Mouse (Mus musculus): ENCODE results near the gene Ltbr. TPM values are rescaled to one million over a fixed set of nuclear protein-coding genes. Genes with fewer than 3 reads are reported as not detected.
A peak's percentile ranks its signal among the peaks of the same experiment; 100 is the strongest.
"Not testable (repeated sequence)": the region's sequence is repeated elsewhere in the genome, so short reads cannot be mapped to it uniquely, and the experiment has no call there.

The Ltbr gene
- total RNA-seq, 2 experiments from 2014 or later: 6.6 to 9.8 TPM

DNA sequence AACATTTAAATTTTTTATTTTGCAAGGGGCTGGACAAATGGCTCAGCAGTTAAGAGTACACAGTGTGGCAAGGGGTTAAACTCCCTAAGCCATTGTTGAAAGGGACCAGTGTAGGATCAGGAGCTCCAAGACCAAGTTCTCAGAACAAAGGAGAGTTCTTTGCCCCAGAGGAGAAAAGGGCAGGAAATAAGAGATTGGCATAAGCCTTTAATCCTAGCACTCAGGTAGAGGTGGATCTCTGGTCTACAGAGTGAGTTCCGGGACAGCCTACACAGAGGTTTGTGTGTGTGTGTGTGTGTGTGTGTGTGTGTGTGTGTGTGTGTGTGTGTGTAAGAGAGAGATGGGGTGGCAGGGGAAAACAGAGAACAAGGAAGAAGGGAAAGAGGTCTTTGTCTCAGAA lies 12.7 kb downstream of the Ltbr start:
- TF ChIP-seq CTCF (conservative IDR thresholded peaks at IDR 0.05): no peak
- H3K27ac ChIP-seq: no peak overlapping the region
- DNase-seq (ENCODE audit: low spot score in 2 of 2): no peak
- no peak overlapping the region for H3K4me3 ChIP-seq

DNA sequence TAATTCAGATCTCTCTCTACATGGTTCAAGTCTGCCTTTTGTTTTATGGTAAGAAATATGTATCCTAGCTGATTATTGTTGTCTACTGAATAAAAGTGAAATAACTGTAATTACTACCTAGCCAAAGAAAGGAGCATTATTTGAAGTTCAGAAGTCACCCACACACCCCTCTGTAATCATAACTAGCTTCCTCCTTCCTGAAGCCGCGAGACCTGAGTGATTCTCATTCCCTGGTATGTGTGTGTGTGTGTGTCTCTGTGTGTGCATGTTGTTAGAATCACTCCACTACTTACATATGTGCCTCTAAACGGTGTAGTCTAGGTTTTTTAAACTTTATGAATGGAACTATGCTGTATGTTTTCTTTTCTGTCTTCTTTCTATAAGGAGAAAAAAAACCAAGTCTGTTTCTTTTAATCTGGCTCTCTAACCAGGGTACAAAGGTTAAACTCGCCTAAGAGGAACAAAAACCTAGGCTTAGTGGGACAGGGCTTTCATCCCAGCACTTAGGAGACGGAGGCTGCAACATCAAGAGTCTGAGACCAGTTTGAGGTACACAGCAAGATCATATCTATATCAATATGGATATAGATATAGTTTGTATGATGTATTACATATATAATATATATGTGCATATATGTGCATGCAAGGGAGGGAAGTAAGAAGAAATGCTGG lies 16.4 kb downstream of the Ltbr start:
- no peak for TF ChIP-seq CTCF (conservative IDR thresholded peaks at IDR 0.05)
- no peak overlapping the region for H3K4me3 ChIP-seq
- H3K27ac ChIP-seq: no peak overlapping the region
- no peak for DNase-seq (ENCODE audit: low spot score in 2 of 2)

DNA sequence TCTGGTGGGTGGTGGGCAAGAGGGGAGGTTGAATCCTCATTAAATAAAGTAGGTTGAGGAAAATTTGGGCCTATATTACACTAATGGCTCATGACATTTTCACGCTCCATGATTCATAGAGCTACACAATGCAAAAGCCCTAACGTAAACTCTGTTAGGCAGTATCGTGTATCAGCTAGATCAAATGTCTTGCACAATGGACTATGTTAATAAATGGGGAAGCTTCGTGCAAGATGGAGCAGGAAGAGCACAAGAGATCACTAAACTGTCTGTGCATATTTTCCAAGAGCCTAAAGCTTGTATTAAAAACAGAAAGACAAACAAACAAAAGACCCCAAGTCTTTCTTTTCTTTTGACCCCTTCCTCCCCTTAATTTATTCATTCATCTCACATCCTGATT lies 19.6 kb downstream of the Ltbr start:
- TF ChIP-seq CTCF (conservative IDR thresholded peaks at IDR 0.05): no peak
- no peak for DNase-seq (ENCODE audit: low spot score in 2 of 2)
- Histone ChIP-seq H3K27ac (no peak overlapping the region), H3K4me3 (no peak overlapping the region)

DNA sequence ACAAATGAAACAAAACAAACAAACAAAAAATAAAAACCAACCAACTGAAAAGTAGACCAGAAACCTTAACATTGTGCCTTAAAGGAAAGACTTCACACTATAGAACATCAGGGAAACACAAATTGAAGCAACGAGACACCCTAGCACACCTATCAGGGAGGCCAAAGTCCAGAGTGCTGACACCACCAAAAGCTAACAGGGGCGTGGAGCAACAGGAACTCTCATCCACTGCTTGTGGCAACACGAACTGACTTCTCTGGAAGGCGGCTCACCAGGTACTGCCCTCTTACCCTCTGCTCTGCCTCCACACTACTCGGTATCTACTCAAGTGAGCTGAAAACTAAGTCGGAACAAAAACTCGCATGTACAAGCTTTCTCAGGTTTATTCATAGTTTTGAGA lies 21.4 kb downstream of the Ltbr start:
- Histone ChIP-seq H3K27ac (no peak overlapping the region), H3K4me3 (no peak overlapping the region)
- DNase-seq (ENCODE audit: low spot score in 2 of 2): no peak
- TF ChIP-seq CTCF (conservative IDR thresholded peaks at IDR 0.05): no peak

DNA sequence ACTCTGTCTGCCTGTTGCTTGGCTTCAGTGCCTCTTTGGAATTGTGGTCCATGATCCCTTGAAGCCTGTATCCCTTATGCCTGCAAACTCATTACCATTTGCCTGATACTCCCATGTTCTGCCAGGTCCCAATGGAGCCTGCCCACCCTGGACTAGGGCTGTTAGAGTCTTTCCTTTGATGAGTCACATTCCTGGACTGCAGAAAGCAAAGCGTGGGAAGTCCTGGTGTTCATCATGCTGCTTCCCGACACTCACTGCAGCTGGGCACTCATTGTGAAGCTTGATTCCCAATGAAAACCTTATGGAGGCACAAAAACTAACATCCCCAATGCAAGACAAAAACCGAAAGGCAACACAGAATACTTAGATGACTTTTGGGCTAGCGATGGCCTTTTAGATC lies 22.4 kb downstream of the Ltbr start:
- no peak overlapping the region for H3K4me3 ChIP-seq
- DNase-seq (ENCODE audit: low spot score in 2 of 2): peak in 1 of 2 experiments; percentile 34
- H3K27ac ChIP-seq: peak overlapping the region; percentile 46
- TF ChIP-seq CTCF (conservative IDR thresholded peaks at IDR 0.05): no peak

DNA sequence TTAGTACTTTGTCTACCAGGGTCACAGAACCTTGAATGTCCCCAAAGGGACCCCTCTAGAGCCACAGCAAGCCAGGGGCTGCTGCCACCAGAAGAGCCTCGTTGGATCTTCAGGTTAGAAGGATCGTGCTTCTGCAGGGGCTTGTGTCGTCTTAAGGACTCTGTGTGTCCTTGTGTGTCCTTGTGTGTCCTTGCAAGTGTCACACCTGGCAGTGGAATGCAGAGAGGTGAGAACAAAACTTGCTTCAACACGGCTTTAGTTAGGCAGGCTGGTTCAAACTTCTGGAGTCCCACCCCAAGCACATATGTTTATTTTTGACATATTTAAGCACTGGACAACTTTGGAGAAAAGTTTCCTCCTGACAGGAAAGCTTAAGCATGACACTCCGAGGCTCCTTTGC lies 25.0 kb downstream of the Ltbr start:
- no peak overlapping the region for H3K27ac ChIP-seq
- no peak for DNase-seq (ENCODE audit: low spot score in 2 of 2)
- no peak for TF ChIP-seq CTCF (conservative IDR thresholded peaks at IDR 0.05)
- H3K4me3 ChIP-seq: no peak overlapping the region

DNA sequence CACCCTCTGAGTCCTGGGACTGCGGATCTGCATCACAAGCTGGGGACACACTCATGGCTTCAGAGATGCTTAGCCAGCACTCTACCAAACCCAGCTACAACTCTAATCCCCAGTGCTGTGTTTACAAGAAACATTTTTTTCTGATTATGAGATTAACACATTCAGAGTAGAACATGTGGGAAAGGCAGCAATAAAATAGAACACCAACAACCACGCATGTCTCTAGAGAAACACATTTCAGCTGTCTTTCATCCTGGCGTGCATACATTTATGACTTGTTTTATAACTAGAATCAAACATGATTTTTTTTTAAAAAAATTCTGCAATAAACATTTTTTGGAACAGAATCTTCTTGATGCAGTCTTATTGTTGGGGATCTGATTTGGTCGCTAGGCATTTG lies 26.7 kb downstream of the Ltbr start:
- Histone ChIP-seq H3K4me3 (no peak overlapping the region), H3K27ac (peak overlapping the region; percentile 84)
- no peak for TF ChIP-seq CTCF (conservative IDR thresholded peaks at IDR 0.05)
- peak in 1 of 2 experiments; percentile 46 for DNase-seq (ENCODE audit: low spot score in 2 of 2)

DNA sequence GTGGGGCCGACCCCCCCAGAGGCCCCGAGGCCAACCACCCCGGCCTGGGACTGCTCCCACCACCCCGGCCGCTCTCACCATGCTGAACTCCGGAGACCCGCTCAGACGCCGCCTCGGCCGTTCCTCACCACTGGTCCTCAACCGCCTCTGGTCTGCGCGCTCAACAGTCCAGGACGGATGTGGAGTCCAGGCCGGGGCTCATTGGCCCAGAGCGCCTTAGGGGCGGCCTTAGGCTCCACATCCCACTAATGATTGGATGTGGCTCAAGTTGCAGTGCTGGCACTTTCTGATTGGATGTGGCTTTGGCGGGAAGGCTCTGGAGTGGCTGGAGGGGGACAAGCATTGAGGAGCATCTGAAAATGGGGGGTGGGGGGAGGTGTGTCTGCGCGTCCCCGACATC lies 27.8 kb downstream of the Ltbr start, which contains the start of gene Tuba3a:
Gene Tuba3a, minus strand, starts transcription at position 153 of the 400 bp plus-strand sequence.
- no peak for DNase-seq (ENCODE audit: low spot score in 2 of 2)
- Histone ChIP-seq H3K27ac (peak within 1 kb of the TSS; percentile 84), H3K4me3 (no peak within 1 kb of the TSS)
- no peak for TF ChIP-seq CTCF (conservative IDR thresholded peaks at IDR 0.05)

DNA sequence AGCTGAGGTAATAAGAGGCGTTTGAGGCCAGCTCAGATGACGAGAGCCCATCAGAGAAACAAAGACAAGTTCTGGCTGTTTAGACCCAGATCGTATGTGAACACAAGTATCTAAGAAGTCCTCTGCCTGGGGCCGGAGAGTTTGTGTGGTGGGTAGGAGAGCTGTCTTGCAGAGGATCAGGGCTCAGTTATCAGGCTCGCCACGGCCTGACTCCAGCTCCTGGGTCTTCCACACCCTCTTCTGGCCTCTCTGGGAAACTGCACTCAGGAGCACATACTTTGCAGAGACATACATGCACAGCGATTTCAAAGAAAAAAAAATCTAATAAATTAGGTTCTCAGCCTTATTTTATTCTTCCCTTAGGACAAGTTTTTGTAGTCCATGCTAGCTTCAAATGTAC lies 28.9 kb downstream of the Ltbr start:
- H3K4me3 ChIP-seq: no peak overlapping the region
- DNase-seq (ENCODE audit: low spot score in 2 of 2): no peak
- no peak overlapping the region for H3K27ac ChIP-seq
- TF ChIP-seq CTCF (conservative IDR thresholded peaks at IDR 0.05): no peak

DNA sequence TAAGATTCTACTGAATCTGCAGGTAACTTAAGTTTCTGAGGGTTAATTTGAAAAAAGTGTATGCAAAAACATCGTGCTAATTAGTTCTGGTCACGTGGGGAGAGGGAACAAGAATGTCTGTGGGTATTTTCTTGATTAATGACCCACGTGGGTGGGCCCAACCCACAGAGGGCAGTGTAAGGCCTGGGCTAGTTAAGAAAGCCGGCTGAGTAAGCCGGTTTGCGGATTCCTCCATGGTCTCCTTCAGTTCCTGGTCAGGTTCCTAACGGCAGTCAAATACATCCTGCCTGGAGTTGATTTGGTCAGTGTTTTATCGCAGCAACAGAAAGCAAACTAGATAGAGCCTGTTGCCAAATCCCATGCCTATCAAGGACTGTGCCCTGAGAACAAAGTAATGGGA lies 29.4 kb downstream of the Ltbr start:
- DNase-seq (ENCODE audit: low spot score in 2 of 2): no peak
- no peak overlapping the region for H3K4me3 ChIP-seq
- H3K27ac ChIP-seq: no peak overlapping the region
- TF ChIP-seq CTCF (conservative IDR thresholded peaks at IDR 0.05): no peak

DNA sequence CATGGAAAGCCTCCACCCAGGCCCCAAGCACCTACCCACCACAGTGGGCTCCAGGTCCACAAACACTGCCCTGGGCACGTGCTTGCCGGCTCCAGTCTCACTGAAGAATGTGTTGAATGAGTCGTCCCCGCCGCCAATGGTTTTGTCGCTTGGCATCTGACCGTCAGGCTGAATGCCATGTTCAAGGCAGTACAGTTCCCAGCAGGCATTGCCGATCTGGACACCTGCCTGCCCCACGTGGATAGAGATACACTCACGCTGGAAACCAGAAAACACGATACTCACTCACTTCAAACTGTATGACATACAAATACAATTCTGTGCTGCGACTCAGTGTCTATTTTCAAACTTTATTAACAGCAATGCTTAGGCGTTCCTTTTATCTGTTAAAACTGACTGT lies 31.0 kb downstream of the Ltbr start:
- DNase-seq (ENCODE audit: low spot score in 2 of 2); H3K4me3 ChIP-seq; H3K27ac ChIP-seq: not testable (repeated sequence)

DNA sequence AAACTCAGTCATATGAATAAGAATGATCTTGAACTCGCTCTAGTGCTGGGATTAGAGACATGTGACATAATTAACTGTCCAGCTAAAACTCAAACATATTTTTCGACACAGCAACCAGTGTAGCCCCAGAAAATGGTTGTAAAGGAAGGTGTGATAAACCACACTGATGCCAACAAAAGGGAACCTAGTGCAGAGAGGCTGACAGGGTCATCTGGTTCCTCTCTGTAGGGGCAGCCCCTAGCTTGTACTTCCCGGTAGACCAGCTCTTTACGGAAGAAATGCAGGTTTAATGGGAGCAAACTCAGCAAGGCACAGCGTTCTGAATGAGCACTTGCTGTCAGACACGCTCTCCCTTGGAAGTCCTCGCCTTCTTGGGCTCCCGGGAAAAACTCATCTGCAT lies 34.0 kb downstream of the Ltbr start:
- no peak overlapping the region for H3K27ac ChIP-seq
- TF ChIP-seq CTCF (conservative IDR thresholded peaks at IDR 0.05): no peak
- DNase-seq (ENCODE audit: low spot score in 2 of 2): no peak
- H3K4me3 ChIP-seq: no peak overlapping the region

DNA sequence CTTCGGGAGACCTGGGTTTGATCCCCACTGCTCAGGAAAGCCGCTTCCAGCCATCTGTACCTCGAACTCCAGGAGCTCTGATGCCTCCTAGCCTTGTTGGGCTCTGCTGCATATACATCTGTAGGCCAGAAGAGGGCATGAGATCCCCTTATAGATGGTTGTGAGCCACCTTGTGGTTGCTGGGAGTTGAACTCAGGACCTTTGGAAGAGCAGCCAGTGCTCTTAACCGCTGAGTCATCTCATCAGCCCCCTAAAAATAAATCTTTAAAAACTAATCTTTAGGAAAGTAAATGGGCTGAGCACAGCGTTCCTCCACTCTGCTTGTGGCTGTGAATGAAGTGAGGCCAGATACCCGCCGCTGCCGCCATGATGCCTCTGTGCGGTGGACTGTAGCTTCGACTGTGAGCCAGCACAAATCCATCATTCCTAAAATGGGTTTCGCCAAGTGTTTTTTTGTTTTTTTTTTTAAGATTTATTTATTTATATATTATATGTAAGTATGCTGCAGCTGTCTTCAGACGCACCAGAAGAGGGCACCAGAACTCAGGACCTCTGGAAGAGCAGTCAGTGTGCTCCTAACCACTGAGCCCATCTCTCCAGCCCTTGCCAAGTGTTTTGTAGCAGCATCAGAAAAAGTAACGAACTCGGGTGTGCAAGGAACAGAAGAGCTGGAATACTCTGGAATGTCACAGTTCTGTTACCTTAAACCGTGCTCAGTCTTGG lies 38.7 kb downstream of the Ltbr start:
- peak in 1 of 2 experiments; percentile 37 for DNase-seq (ENCODE audit: low spot score in 2 of 2)
- H3K27ac ChIP-seq: no peak overlapping the region
- TF ChIP-seq CTCF (conservative IDR thresholded peaks at IDR 0.05): peak; percentile 68
- no peak overlapping the region for H3K4me3 ChIP-seq

DNA sequence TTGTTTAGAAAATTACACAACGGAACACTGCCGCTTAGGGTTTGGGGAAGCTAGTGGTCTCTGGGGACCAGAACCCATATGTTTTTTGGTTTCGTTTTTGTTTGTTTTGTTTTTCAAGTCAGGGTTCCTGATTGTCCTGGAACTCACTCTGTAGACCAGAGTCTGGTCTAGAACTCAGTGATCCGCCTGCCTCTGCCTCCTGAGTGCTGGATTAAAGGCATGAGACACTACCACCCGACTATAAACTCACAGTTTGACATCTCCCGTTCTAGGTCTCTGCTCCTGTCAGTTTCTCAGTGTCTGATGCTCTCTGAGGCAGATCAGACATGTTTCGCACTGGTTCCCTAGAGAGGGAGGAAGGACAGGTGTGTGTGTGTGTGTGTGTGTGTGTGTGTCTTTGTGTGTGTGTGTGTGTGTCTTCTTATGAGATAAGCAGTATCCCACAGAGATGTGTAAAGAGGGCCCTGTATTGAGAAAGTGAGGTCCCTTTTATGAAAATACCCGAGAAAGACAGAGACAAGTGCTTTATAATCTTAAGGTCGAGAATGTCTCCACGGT lies 41.4 kb downstream of the Ltbr start:
- peak overlapping the region; percentile 77; the same call in 1 of the 2 replicates for H3K27ac ChIP-seq
- no peak for TF ChIP-seq CTCF (conservative IDR thresholded peaks at IDR 0.05)
- DNase-seq (ENCODE audit: low spot score in 2 of 2): no peak
- H3K4me3 ChIP-seq: no peak overlapping the region

All from layer of hippocampus, adult 2 months (tissue).